Mouse (Mus musculus) kidney, postnatal 25 days (tissue): Measurements from ENCODE around the gene Fyn.

Experiments used
- DNase-seq, 2 experiments: peaks; one replicate each; pipeline ENCODE4 v3.0.0; 2021; ENCODE audit warnings: mixed read lengths in 2 of 2

Fyn gene

DNA sequence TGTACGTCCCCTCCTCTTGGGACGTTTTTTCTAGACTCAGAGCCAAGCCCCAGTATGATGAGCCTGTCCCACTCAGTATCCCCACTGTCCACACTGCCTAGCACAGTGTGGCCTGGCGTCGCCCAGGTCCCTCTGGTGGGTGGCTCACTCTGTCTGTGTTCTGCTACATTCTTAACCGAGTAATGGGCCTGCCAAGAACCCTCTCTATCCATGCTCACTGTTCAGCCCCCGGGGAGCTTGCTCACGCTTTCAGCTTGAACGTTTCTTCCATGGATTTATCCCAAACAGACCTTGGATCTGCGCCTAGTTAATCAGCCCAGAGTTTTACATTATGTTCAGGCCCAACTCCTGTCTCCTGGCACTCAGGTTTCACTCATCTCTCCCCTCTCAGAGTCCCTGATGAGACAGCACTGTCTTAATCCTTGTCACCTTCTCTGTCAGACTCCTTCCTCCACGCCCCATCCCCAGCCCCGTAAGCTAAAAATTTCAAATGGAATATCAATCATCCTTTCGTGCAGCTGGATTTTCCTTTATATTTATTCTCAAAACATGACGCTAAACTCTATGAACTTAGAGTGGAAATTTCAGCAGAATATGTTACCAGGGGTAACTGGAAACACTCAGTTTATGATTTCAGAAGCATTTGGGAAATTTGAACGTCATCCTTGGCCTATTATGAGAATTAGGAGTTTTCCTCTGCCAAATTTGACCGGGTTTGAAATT lies 174.0 kb downstream of the Fyn start:
- DNase-seq, result peak in 1 of 2 experiments; percentile 42

GRCm38 (mm10) chr10:39543258-39543770 lies 174.7 kb downstream of the Fyn start:
- peak in 1 of 2 experiments; percentile 31 for DNase-seq

DNA sequence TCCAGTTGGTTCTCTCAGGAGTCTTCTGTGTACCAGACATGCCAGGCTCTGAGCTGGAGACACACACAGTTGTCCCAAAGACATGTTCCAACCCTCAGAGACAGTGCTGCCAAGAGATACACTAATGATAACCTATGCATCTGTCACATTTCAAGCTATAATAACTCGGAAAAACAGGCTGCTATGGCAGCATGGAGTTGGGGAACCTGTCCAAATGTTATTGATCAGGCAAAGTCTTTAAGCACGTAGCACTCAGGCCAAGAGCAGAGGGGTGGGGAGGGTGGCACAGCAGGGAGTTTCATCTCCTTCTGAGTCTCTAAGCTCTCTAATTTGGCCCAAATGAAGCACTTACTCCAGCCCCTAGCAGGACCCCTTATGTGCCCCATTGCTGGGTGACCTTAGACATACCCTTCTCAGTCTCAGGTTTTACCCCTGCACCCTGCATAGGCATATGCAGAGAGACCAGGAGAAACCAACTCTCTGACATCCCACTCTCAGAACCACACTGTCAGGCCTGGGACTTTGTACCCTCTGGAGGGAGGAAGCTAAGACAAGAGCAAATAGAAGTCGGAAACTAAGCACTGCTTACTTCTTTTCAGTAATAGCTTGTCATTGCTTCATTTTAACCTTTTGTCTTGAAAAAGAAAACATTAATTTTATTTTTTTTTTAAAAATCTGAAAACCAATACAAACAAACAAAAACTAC lies 178.9 kb downstream of the Fyn start:
- DNase-seq, result peak in 1 of 2 experiments; percentile 27

DNA sequence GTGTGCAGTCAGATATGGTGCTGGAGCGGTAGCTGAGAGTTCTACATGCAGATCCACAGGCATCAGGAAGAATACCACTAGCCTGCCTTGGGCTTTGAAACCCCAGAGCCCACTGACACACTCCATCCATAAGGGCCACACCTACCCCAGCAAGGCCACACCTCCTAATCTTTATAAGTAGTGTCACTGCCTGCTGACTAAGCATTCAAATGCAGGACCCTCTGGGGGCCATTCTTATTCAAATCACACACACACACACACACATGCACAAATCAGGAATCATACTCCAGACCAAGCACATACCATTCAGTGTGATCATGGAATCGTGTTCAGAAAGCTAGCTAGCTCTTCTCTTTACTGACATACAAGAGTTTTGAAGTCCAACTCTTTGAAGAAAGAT lies 182.1 kb downstream of the Fyn start:
- peak in 1 of 2 experiments; percentile 4 for DNase-seq

DNA sequence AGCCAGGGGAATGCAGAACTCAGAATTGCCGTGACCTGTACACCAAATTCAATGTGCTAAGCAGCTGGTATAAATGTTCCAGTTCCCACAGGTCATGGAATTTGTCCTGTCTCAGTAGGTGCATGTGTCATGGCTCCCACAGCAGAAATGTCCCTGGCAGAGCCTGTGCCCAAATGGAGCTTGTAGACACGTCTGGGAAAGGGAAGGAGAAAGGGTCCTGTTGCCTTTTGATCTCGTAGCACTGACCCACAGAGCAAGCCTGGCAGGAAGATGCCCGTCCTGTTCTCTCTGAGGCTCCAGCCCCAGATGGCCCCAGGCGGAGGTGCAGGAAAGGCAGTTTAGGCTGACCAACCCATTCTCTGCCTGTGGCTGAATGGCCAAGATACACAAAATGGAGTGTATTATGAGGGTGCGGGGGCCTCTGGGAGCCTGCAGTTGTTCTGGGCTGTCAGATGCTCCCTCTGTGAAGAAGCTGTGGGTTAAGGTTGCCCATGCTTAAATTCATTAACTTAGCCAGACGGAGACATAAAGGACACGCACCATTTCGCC lies 183.1 kb downstream of the Fyn start:
- DNase-seq, result no peak

GRCm38 (mm10) chr10:39552351-39552814 lies 183.7 kb downstream of the Fyn start:
- DNase-seq, result no peak

DNA sequence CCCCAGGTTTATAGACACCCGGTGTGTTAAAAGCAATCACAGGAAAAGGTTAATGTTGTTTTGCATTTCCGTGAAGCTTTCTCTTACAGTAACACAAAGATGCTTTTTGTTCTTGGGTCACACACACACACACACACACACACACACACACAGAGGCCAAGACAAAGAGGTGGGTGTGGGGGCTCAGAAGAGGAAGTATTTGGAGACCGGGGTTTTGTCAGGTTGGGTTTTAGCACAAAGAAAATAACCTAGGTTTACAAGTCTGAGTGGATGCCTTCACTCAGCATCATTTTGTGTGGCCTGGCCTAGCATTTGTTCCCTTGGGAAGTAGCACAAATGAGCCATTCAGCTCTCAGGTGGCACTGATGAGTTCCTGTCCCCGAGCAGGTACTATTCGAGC lies 184.2 kb downstream of the Fyn start:
- no peak for DNase-seq

- peak in 1 of 2 experiments; percentile 56 for DNase-seq
Observed at GRCm38 (mm10) chr10:39555289-39555715, 186.6 kb downstream of the Fyn start.

GRCm38 (mm10) chr10:39555740-39556139 lies 187.1 kb downstream of the Fyn start:
- peak; percentile 46 to 51 for DNase-seq

DNA sequence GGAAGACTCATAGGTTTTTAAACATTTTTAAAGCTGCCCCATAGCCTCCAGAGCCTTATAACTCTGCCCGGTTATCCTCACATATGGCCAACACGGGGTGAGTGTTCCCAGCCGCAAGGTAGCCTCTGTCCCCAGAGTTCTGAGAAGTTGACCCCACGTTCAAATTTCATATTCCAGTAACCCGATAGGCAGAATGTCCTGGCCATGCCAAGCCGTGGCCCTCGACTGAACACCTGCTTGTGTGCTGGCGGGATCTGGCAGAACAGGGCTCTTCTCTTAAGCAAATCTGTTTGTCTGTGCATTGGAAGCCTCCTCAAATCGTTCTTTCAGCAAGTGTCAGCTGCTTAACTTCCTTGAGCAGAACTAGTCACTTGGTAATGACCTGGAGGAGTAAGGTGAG lies 188.7 kb downstream of the Fyn start:
- DNase-seq, result peak in 1 of 2 experiments; percentile 53

DNA sequence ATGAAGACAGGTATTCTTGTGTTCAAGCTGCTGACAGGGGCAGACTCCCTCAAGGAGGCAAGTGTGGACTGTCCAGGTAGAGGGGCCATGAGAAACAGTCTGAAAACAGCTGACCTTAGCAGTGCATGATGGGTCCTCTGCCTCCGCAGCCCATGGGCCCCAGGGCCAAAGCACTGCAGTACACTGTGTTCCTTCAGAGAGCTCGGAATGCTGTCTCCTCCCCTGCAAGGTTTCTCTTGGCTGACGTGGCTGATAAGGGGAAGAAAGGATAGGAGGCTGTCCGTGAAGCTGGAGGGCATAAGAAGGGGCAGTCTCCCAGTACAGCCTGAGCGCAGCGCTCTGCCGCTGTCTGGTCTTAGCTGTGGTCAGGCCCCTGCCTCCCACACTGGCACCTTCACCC lies 189.2 kb downstream of the Fyn start:
- peak; percentile 47 to 91 for DNase-seq

DNA sequence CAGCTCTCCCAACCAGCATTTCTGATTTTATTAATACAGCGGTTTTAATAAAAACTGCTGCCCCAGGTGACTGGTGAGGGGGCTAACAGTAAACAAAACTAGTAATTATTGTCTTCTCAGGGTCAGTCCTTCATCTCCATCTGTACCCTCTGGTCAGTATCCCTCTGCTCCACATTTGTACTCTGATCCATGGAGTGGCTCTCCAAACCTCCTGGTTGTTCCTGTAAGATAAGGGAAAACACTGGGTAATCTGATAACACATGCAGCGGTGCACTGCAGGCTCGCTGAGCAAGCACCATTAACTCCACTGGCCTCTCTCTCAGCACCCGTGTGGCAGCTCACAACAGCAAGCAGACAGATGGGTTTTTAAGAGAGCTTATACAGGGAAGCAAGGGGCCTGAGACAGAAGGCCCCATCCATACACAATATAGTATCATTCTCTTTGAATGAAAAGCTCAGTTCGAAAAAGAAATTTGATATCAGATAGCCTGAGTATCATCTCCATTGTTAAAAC lies 189.9 kb downstream of the Fyn start:
- DNase-seq, result no peak

- no peak for DNase-seq
Observed at GRCm38 (mm10) chr10:39559321-39559720, 190.7 kb downstream of the Fyn start.

GRCm38 (mm10) chr10:39562383-39562782 lies 193.7 kb downstream of the Fyn start:
- DNase-seq, result no peak

DNA sequence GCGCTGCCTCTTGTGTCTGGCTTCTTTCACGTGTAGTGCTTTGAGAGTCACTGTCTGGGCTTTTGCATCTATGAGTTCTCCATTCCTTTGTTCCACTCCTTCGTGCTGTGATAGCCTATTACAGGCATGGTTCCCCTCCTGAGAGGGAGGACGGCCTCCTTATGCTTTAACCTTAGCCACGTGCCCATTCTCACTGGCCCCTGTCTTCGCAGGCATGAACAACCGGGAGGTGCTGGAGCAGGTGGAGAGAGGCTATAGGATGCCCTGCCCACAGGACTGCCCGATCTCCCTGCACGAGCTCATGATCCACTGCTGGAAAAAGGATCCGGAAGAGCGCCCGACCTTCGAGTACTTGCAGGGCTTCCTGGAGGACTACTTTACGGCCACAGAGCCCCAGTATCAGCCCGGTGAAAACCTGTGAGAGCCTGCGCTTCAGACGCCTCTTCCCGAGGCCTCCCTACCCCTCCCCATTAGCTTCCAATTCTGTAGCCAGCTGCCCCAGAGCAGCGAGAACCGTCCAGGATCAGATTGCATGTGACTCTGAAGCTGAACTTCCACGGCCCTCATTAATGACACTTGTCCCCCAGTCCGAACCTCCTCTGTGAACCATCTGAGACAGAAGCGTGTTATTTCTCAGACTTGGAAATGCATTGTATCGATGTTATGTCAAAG lies 195.0 kb downstream of the Fyn start:
- no peak for DNase-seq

GRCm38 (mm10) chr10:39566901-39567300 lies 198.2 kb downstream of the Fyn start:
- DNase-seq, result no peak

- no peak for DNase-seq
Observed at GRCm38 (mm10) chr10:39568991-39569390, 200.3 kb downstream of the Fyn start.

DNA sequence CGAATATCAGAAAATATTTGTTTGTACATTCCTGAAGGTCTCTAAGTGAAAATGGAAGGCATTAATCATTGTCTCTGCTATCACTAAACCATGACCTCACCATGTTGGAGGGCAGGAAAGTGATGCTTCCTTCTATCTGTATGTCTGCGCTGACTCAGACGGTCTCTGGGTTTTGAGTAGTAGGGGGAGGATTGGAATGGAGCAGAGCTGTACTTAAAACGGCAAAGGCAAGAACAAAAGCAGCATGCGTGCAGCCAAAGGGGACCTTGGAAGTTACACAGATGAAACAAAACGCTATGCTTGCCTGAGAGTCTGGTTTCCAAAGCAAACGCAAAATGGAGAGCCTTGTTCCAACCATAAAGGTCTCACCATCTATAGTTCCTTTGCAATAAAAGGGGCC lies 202.4 kb downstream of the Fyn start:
- DNase-seq, result no peak

GRCm38 (mm10) chr10:39572050-39572671 lies 203.5 kb downstream of the Fyn start:
- no peak for DNase-seq

DNA sequence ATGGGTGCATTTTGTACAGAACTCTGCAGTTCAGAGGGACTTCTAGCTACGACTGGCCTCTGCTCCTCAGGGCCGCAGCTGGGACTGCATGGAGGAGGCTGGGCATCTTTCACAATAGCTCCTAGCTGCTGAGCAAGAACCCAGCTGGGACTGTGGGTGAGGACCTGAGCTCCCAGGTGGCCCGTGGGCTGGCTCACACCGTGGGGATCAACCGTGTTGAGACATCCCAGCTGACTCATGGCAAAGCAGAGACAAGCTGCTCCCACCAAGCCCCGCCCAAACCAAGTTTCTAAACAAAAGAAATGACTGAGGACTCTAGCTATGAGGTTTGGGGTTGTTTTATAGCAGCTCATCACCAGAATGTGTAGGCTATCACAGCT lies 204.0 kb downstream of the Fyn start:
- no peak for DNase-seq

GRCm38 (mm10) chr10:39576466-39576865 lies 207.8 kb downstream of the Fyn start:
- DNase-seq, result no peak

DNA sequence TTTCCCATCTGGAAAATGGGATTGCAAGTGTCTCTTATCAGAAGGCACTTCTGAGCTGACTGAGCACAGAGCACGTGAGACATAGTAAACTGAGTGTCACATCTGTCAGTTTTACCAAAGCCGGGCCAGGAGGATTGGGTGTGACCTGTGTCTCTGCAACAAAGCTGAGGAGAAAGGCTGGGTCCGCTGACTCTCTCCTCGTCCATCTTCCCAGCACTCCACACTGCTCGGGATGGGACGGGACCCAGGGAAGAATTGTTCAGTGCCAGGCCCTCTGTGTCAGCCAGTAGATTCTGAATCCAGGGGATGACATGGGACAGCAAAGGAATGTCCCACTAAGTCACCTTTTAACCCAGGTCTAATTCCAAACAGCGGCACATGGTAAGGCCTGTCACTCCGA lies 211.8 kb downstream of the Fyn start:
- DNase-seq, result peak in 1 of 2 experiments; percentile 11
